Mouse (Mus musculus) heart, postnatal 0 days (tissue): ENCODE measurements around the gene F7. TPM values are rescaled to one million over a fixed set of nuclear protein-coding genes. Genes with fewer than 3 reads are reported as not detected.

Experiments
- ATAC-seq: fragments of 200-750 bp; cut with Nextera tagmentation; 2 replicates; pipeline ENCODE4 v1.8.0; 2017; ENCODE audit warnings: low read depth, moderate number of reproducible peaks, moderate library complexity; ENCODE audit not compliant: insufficient read depth
- DNase-seq: peaks from one replicate; pipeline ENCODE4 v3.0.0-alpha.2; 2016; ENCODE audit warnings: low spot score
- H3K27ac ChIP-seq: fragments of 300-500 bp; sonication (generic); 2 replicates; pipeline ENCODE4 v1.5.1; 2014; ENCODE audit warnings: low read depth, mild to moderate bottlenecking
- H3K27me3 ChIP-seq: fragments of 300-500 bp; sonication (generic); 2 replicates; pipeline ENCODE4 v1.6.1; 2014; ENCODE audit warnings: low read length, mixed read lengths; ENCODE audit not compliant: control insufficient read depth, insufficient read depth
- H3K36me3 ChIP-seq: fragments of 300-500 bp; sonication (generic); replicated peaks from 2 replicates; pipeline ENCODE4 v1.6.1; 2014; ENCODE audit warnings: low read length, mixed read lengths; ENCODE audit not compliant: control insufficient read depth, insufficient read depth
- H3K4me1 ChIP-seq: fragments of 300-500 bp; sonication (generic); 2 replicates; pipeline ENCODE4 v1.6.1; 2014; ENCODE audit warnings: antibody characterized with exemption; ENCODE audit not compliant: control insufficient read depth, insufficient read depth
- H3K4me2 ChIP-seq: fragments of 300-500 bp; sonication (generic); 2 replicates; pipeline ENCODE4 v1.6.1; 2014; ENCODE audit warnings: low read depth, mild to moderate bottlenecking, low read length, moderate library complexity
- H3K4me3 ChIP-seq: fragments of 300-500 bp; sonication (generic); 2 replicates; pipeline ENCODE4 v1.5.1; 2014; ENCODE audit warnings: low read depth, low read length
- H3K9ac ChIP-seq: fragments of 300-500 bp; sonication (generic); replicated peaks from 2 replicates; pipeline ENCODE4 v1.6.1; 2014; ENCODE audit warnings: low read depth, low read length, mixed read lengths
- H3K9me3 ChIP-seq: fragments of 300-500 bp; sonication (generic); replicated peaks from 2 replicates; pipeline ENCODE4 v1.6.1; 2016; ENCODE audit warnings: low read length; ENCODE audit not compliant: control insufficient read depth
- CTCF ChIP-seq: IDR thresholded peaks from 2 replicates; pipeline ENCODE4 v1.5.1; 2016; ENCODE audit warnings: antibody characterized with exemption, control low read depth, low read depth
- EP300 ChIP-seq: IDR thresholded peaks from 2 replicates; pipeline ENCODE4 v1.6.1; 2016; ENCODE audit warnings: antibody characterized with exemption, low read depth
- WGBS: fragments of 180-500 bp; shearing (Covaris S2); extraction: QIAGEN DNeasy Blood & Tissue Kit; methylation state at CpG from one replicate; pipeline ENCODE4 v1.1.7; 2014; 5-methylcytosine and 5-hydroxymethylcytosine counted together
- polyA plus RNA-seq: library from polyadenylated mRNA; unstranded; fragments of >200 nt; fragmentation: Nextera tagmentation; extraction: Ambion mirVana; gene quantifications from 2 replicates; pipeline ENCODE4 v1.2.1, GENCODE M21; 2015
- total RNA-seq: library from RNA; depleted of rRNA; stranded (reverse); fragments of >200 nt; gene quantifications from 2 replicates; pipeline ENCODE4 v1.2.3, GENCODE M21; 2014; ENCODE audit warnings: low replicate concordance

The F7 gene
- total and polyA plus RNA-seq, 2 experiments from 2014 or later = not detected

DNA sequence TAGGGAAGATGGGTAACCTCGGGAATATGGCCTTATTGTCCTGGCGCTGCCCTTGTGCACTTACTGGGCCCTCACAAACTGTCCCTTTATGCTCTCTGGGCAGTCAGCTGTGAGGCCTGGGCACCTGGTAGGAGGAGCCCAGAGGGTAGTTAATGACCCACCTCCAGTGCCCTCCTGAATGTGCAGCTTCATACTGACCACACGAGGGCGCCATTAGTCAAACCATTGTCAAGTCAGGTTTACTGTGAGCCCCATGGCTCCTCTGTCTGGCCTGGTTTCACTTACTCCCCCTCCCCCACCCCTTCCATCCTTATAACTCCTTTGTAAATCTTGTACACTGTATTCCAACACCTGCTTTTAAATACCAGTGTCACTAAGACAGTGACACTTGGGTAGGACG, 47.1 kb upstream of the F7 start:
- peak; percentile 90 for ATAC-seq
- Histone ChIP-seq H3K4me1 (no peaks in the 10 kb centered on the region), H3K27ac (no peak overlapping the region), H3K27me3 (0 out of 2 replicates have a peak, but pooled peaks cover 2% of the 10 kb centered on the region), H3K9me3 (peaks cover 6% of the 10 kb centered on the region; the same call in 1 of the 2 replicates), H3K4me3 (no peak overlapping the region), H3K36me3 (no peaks in the 10 kb centered on the region), H3K9ac (no peak overlapping the region), H3K4me2 (no peak overlapping the region)
- WGBS = 23% methylated on average over 5 of the region's 5 CpGs
- peak; percentile 76 for DNase-seq
- no peak for TF ChIP-seq EP300
- peak; percentile 79 for TF ChIP-seq CTCF

DNA sequence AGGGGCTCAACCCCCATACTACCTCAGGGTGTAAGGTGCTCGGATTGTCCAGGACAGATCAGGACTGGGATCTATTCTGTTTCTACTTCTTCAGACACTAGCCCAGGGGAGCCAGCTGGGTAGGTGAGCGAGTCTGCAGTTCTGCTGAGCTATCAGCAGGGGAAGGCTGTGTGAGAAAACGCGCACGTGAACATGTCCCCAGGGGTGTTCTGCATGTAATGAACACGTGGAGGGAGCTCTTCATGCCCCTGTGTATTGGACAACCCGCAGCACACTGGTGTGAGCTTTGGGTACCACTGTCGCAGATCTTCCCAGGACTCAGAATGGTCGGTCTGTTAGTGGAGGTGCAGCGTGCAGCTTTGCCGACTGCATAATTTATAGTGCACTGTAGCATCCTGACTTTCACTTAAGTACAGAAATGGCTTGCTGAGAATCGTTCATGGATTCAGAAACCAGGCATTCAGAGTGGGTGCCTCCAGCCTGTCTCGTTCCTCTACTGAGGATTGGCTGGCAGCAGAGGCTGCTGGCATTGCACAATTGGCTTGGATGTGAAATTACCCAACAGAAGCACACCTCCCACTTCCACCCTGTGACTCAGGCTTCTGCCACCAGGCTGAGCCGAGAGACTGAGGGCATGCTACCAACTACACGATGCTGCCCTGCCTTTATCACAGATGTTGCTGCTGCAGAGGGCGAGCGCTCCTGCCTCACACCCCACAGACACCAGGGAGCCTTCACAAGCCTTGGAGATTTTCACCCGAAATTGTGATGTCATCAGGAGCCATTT, 42.0 kb upstream of the F7 start:
- H3K9me3 ChIP-seq = peaks cover 6% of the 10 kb centered on the region; the same call in 1 of the 2 replicates

DNA sequence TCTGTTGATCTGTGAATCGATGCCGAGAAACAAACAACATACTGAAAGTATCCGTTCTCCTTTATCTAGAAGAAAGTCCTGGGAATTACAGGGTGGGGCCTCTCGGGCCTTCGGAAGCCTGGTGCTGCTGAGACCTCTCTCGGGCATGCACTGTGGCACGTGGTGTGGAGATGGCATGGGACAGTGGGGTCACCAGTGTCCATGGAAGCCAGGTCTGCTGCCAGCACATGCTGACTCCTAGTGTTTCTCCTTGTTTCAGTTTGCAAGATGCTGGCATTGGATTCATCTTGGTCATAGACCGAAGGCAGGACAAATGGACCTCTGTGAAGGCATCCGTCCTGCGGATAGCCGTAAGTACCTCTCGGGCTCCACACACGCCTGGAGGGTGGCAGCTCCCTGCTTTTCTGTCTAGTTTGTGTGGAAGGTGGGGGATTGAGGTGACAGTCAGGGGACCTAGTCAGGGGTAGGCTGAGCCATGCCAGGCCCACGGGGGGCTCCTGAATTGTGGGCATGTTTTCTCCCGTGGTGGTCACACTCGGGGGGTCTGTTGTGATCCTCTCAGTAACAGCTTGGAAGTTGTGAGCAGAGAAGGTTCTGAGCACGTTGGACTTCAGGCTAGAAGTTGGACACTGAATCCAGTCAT, 41.1 kb upstream of the F7 start:
- TF ChIP-seq CTCF (no peak), EP300 (no peak)
- H3K36me3 ChIP-seq = no peaks in the 10 kb centered on the region
- H3K4me1 ChIP-seq = 0 out of 2 replicates have a peak, but pooled peaks cover 5% of the 10 kb centered on the region
- WGBS = 80% methylated on average over 17 of the region's 17 CpGs
- H3K9me3 ChIP-seq = peaks cover 6% of the 10 kb centered on the region; the same call in 1 of the 2 replicates
- no peak for ATAC-seq
- H3K27ac ChIP-seq = no peak overlapping the region
- no peak for DNase-seq
- H3K4me2 ChIP-seq = no peak overlapping the region
- no peaks in the 10 kb centered on the region for H3K27me3 ChIP-seq
- H3K9ac ChIP-seq = no peak overlapping the region
- no peak overlapping the region for H3K4me3 ChIP-seq

More for the DNA sequence above, 42.0 kb upstream of the F7 start:
- no peak for DNase-seq
- Histone ChIP-seq H3K9ac (no peak overlapping the region), H3K27ac (no peak overlapping the region), H3K4me3 (no peak overlapping the region), H3K4me2 (no peak overlapping the region), H3K27me3 (no peaks in the 10 kb centered on the region), H3K4me1 (0 out of 2 replicates have a peak, but pooled peaks cover 5% of the 10 kb centered on the region), H3K36me3 (no peaks in the 10 kb centered on the region)
- no peak for ATAC-seq
- TF ChIP-seq CTCF (no peak), EP300 (no peak)
- 73% methylated on average over 18 of the region's 18 CpGs for WGBS

DNA sequence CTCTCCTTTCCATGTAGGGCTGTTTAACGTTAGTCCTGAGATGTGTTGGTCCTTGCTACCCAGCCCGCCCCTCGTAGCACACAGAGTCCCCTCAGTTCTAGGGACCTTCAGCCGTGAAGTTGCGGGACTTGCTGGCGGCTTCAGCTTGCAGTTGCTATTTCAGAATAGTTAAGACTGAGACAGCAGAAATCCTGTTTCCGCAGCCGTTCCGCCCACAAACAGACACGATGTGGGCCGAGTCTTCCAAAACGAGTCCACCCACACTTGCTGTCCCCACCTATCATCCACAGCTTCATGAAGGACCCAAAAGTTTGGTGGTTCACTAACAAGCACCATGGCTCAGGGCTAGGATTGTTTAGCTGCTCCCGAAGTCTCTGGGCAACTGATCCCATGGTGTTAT, 40.6 kb upstream of the F7 start:
- DNase-seq (no peak), ATAC-seq (no peak)
- Histone ChIP-seq H3K27ac (no peak overlapping the region), H3K4me3 (no peak overlapping the region), H3K36me3 (no peaks in the 10 kb centered on the region), H3K9me3 (peaks cover 6% of the 10 kb centered on the region; the same call in 1 of the 2 replicates), H3K4me1 (0 out of 2 replicates have a peak, but pooled peaks cover 5% of the 10 kb centered on the region), H3K9ac (no peak overlapping the region), H3K4me2 (no peak overlapping the region), H3K27me3 (no peaks in the 10 kb centered on the region)
- 84% methylated on average over 13 of the region's 13 CpGs for WGBS
- TF ChIP-seq EP300 = no peak
- TF ChIP-seq CTCF = no peak

DNA sequence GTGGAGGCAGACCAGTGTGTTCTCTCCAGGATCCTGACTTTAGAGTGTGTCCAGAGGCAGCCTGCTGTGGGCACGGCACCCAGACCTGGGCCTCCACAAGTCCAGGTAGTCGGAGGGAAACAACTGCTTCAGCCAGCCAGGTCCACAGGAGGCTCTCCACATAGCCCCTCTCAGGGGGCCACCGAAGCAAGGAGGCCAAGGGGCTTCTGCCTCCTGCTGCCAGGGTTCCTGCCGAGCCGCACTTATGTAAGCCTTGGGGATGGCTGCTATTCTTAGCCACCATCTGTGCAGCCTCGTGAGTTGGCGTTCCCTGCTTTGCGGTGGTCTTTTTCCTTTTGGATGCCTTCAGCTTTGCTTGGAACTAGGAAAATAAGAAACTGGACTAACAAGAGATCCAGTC, 38.3 kb upstream of the F7 start:
- Histone ChIP-seq H3K9ac (no peak overlapping the region), H3K4me1 (0 out of 2 replicates have a peak, but pooled peaks cover 5% of the 10 kb centered on the region), H3K36me3 (no peaks in the 10 kb centered on the region), H3K27me3 (no peaks in the 10 kb centered on the region), H3K4me2 (no peak overlapping the region), H3K9me3 (no peaks in the 10 kb centered on the region), H3K27ac (no peak overlapping the region), H3K4me3 (no peak overlapping the region)
- WGBS = 47% methylated on average over 8 of the region's 8 CpGs
- DNase-seq (peak; percentile 16), ATAC-seq (no peak)
- TF ChIP-seq CTCF = no peak
- no peak for TF ChIP-seq EP300
